Mouse (Mus musculus) liver, postnatal 0 days (tissue): Measurements from ENCODE around the gene Rftn1.

Experiments
- CTCF ChIP-seq: sonication (generic); IDR thresholded peaks from 2 replicates; pipeline ENCODE4 v1.5.1; 2016; ENCODE audit warnings: antibody characterized with exemption, low read depth
- EP300 ChIP-seq: IDR thresholded peaks from 2 replicates; pipeline ENCODE4 v1.6.1; 2016; ENCODE audit warnings: antibody characterized with exemption, low read depth, mild to moderate bottlenecking

GRCm38 (mm10) chr17:50213117-50213516, 22.6 kb upstream of the Rftn1 start:
- TF ChIP-seq CTCF (no peak), EP300 (no peak)
